Mouse (Mus musculus) heart, embryonic 11.5 days (tissue): Measurements from ENCODE around the gene Cnn1. TPM values are rescaled to one million over a fixed set of nuclear protein-coding genes. Genes with fewer than 3 reads are reported as not detected.
"Not testable (repeated sequence)": the region's sequence is repeated elsewhere in the genome, so short reads cannot be mapped to it uniquely, and the experiment has no call there.

Source experiments
- ATAC-seq: fragments of 200-750 bp; cut with Nextera tagmentation; replicated peaks from 2 replicates; pipeline ENCODE4 v1.8.0; 2017; ENCODE audit warnings: moderate library complexity; ENCODE audit not compliant: insufficient number of reproducible peaks, low FRiP score, low TSS enrichment
- H3K27ac ChIP-seq: fragments of 300-500 bp; sonication (generic); 2 replicates; pipeline ENCODE4 v1.5.1; 2014; ENCODE audit warnings: mild to moderate bottlenecking, low read depth, low read length
- H3K27me3 ChIP-seq: fragments of 300-500 bp; sonication (generic); 2 replicates; pipeline ENCODE4 v1.6.1; 2014; ENCODE audit warnings: mild to moderate bottlenecking, low read length, mixed read lengths; ENCODE audit not compliant: control insufficient read depth, insufficient read depth
- H3K36me3 ChIP-seq: fragments of 300-500 bp; sonication (generic); 2 replicates; pipeline ENCODE4 v1.6.1; 2014; ENCODE audit warnings: mild to moderate bottlenecking, low read length, moderate library complexity, mixed read lengths; ENCODE audit not compliant: control insufficient read depth, insufficient read depth
- H3K4me1 ChIP-seq: fragments of 300-500 bp; sonication (generic); 2 replicates; pipeline ENCODE4 v1.6.1; 2014; ENCODE audit warnings: low read length; ENCODE audit not compliant: control insufficient read depth, insufficient read depth
- H3K4me2 ChIP-seq: fragments of 300-500 bp; sonication (generic); 2 replicates; pipeline ENCODE4 v1.6.1; 2014; ENCODE audit warnings: mild to moderate bottlenecking, moderate library complexity
- H3K4me3 ChIP-seq: fragments of 300-500 bp; sonication (generic); 2 replicates; pipeline ENCODE4 v1.5.1; 2014; ENCODE audit warnings: low read depth, low read length
- H3K9ac ChIP-seq: fragments of 300-500 bp; sonication (generic); 2 replicates; pipeline ENCODE4 v1.6.1; 2014; ENCODE audit warnings: mild to moderate bottlenecking, low read depth, low read length, moderate library complexity
- H3K9me3 ChIP-seq: fragments of 300-500 bp; sonication (generic); replicated peaks from 2 replicates; pipeline ENCODE4 v1.6.1; 2016; ENCODE audit warnings: low read length; ENCODE audit not compliant: control insufficient read depth
- WGBS: fragments of 180-500 bp; shearing (Covaris S2); extraction: QIAGEN DNeasy Blood & Tissue Kit; methylation state at CpG from one replicate; pipeline ENCODE4 v1.1.7; 2014; ENCODE audit not compliant: insufficient replicate concordance; 5-methylcytosine and 5-hydroxymethylcytosine counted together
- polyA plus RNA-seq: library from polyadenylated mRNA; unstranded; fragments of >200 nt; fragmentation: Nextera tagmentation; extraction: Ambion mirVana; gene quantifications from 2 replicates; pipeline ENCODE4 v1.2.1, GENCODE M21; 2014

The Cnn1 gene
- polyA plus RNA-seq, 1 experiment from 2014 or later, result 388 TPM

DNA sequence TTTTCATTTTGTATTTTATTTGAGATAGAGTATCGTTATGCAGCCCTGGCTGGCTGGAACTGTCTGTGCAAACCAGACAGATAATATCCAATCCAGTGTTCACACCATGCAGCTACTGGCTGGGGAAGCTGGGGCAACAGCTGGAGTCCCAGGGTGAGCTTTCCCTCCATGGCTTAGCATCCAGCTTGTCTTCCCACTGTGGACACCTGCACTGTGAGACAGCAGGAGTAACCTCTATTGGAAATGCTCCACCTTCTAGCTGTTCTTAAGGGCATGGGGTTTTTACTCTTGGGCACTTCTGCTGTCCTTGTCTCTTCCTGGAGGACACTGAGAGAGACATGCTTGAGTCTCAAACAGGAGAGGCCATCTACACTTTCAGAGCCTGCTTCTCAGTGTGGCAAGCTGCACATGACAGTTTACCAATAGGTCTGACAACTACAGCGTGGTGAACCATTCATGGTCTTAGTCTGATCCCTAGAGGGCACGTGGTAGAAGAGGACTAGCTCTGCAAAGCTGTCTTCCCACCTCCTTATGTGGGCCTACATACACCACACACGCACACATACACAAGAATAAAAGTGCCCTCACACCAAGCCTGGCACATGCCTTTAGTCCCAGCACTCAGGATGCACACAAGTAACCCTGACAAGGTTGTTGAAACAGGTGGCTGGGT lies 29.0 kb upstream of the Cnn1 start:
- Histone ChIP-seq H3K9ac (0 out of 2 replicates have a peak overlapping the region, but pooled peaks have one; percentile 24), H3K4me3 (peak overlapping the region; percentile 71), H3K4me2 (peak overlapping the region; percentile 67), H3K27me3 (no peaks in the 10 kb centered on the region), H3K27ac (no peak overlapping the region; the same call in 1 of the 2 replicates), H3K36me3 (peaks cover 17% of the 10 kb centered on the region), H3K4me1 (0 out of 2 replicates have a peak, but pooled peaks cover 5% of the 10 kb centered on the region), H3K9me3 (no peaks in the 10 kb centered on the region)
- WGBS, result 68% methylated on average over 4 of the region's 4 CpGs
- ATAC-seq, result no peak

DNA sequence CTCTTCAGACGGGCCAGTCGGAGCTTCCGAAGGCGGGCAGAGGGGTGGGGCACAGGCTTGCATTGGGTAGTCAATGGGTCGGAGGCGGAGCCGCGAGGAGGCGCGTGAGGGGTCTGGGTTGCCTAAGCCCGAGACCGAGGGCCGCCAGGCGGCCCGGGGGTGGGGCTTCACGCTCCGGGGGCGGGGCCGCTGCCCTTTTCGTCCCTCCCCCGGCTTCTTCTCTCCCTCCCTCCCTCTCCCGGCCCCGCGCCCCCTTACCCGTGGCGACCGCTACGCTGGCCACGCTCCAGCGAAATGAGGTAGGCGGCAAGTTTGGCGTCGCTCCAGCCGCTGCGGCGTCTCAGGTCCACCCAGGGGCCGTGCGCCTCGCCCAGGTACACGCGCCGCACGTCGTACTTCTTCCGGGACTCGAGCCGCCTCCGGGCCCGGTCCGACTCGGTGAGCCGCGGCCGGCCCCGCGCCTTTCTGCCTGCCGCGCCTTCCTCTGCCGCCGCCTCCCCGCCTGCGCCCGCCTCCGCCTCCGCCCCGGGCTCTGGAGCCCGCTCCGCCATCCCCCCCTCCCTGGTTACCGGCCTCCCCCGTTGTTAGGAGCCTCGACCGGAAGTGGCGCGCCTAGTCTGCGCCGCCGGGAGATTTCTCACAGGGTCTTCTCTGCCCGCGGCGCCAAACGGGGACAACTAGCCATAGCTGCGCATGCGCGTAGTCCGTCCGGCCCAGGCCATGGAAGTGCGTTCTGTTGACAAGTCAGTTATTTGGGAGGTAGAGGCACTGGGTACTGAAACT lies 28.0 kb upstream of the Cnn1 start, which contains the start of the genes Gm49318 and Zfp653:
Gene Gm49318, minus strand, starts transcription at position 469 of the 783 bp plus-strand sequence.
Gene Zfp653, minus strand, starts transcription at position 586 of the 783 bp plus-strand sequence.
- ATAC-seq, result peak; percentile 94
- WGBS, result under 1% methylated on average over 67 of the region's 87 CpGs
- H3K27me3 ChIP-seq, result no peaks in the 10 kb centered on the region
- peak within 1 kb of the TSS; percentile 71 for H3K4me3 ChIP-seq
- H3K36me3 ChIP-seq, result peaks cover 8% of the 10 kb centered on the region
- H3K4me1 ChIP-seq, result 0 out of 2 replicates have a peak, but pooled peaks cover 5% of the 10 kb centered on the region
- no peaks in the 10 kb centered on the region for H3K9me3 ChIP-seq
- H3K9ac ChIP-seq, result peak within 1 kb of the TSS; percentile 93
- H3K27ac ChIP-seq, result peak within 1 kb of the TSS; percentile 98
- H3K4me2 ChIP-seq, result peak within 1 kb of the TSS; percentile 67

DNA sequence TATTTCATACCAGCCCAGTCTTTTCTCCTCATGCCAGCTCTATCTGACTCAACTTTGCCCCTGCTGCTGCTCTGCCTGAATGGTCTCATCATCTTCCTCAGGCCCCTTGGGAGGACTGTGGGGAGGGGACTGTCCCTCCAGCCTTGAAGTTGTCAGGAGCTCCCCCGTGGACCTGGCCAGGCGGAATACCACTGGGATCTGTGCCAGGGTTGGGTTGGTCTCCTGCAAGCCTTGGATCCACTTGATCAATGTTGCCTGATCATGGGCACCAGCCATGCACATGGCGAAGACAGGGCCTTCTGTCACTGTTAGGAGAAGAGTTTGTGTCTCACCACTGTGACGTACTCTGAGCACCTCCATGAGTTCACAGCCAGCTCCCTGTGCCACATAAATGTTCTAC lies 26.7 kb upstream of the Cnn1 start:
- no peak overlapping the region for H3K9ac ChIP-seq
- H3K27ac ChIP-seq, result no peak overlapping the region
- 0 out of 2 replicates have a peak, but pooled peaks cover 5% of the 10 kb centered on the region for H3K4me1 ChIP-seq
- no peak overlapping the region for H3K4me3 ChIP-seq
- no peaks in the 10 kb centered on the region for H3K27me3 ChIP-seq
- no peak overlapping the region for H3K4me2 ChIP-seq
- no peak for ATAC-seq
- H3K36me3 ChIP-seq, result peaks cover 7% of the 10 kb centered on the region; the same call in 1 of the 2 replicates
- 85% methylated on average over 4 of the region's 4 CpGs for WGBS
- no peaks in the 10 kb centered on the region for H3K9me3 ChIP-seq

DNA sequence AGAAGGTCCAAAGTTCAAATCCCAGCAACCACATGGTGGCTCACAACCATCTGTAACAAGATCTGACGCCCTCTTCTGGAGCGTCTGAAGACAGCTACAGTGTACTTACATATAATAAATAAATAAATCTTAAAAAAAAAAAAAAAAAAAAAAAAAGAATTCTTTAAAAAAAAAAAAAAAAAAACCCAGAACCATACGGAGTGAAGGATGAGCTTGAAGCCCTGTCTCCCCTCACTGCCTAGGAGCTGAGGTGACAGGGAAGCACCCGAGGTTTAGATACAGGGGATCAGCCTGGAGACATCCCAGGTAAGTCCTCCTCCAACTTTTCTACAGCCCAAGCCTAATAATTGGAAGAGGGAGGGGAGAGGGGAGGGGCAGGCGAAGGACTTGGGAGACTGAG lies 23.2 kb upstream of the Cnn1 start:
- H3K4me3 ChIP-seq, H3K36me3 ChIP-seq, H3K27ac ChIP-seq, H3K9ac ChIP-seq, H3K9me3 ChIP-seq, H3K4me2 ChIP-seq, ATAC-seq, H3K4me1 ChIP-seq, H3K27me3 ChIP-seq: not testable (repeated sequence)
- whole genome bisulfite sequencing, result 81% methylated on average over 5 of the region's 5 CpGs

DNA sequence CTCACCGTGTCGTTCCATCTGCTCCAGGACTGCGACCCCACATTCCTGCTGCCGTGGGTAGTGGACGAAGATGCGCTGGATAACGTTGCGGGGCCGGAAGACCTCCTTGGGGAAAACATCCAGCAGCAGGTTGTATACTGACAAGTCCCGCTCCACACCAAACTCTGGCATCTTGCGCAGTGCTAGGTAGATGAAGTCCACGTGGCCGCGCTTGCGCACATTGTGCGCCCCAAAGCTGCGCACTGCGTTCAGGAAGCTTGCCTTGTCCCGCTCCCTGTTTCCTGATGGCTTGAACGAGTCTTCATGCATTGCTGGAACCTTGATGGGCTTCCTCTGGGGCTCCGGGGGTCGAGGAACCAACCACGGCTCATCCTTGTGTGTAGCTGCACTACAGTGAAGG lies 22.8 kb upstream of the Cnn1 start:
- peaks cover 9% of the 10 kb centered on the region; the same call in 1 of the 2 replicates for H3K36me3 ChIP-seq

DNA sequence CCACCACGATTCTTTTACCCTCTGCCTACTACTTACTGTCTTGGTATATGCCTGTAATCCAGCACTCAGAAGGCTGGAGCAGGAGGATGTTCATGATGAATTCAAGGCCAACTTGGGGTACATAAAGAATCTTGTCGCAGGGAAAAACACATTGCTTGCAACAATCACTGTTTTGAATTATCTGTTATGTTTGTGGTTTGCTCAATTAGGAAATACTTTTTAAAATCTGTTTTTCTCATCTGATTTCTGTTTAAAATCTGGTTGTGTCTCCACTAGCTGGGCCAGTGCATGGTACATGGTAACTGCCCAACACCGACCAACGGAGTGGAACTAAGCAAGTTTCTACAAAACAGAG lies 14.4 kb upstream of the Cnn1 start:
- 34% methylated on average over 4 of the region's 4 CpGs for WGBS
- H3K4me1 ChIP-seq, result peaks cover 4% of the 10 kb centered on the region; the same call in 1 of the 2 replicates
- peak; percentile 46; the same call in 1 of the 2 replicates for ATAC-seq
- no peak overlapping the region for H3K27ac ChIP-seq
- no peaks in the 10 kb centered on the region for H3K9me3 ChIP-seq
- H3K36me3 ChIP-seq, result peaks cover 5% of the 10 kb centered on the region; the same call in 1 of the 2 replicates
- peak overlapping the region; percentile 84 for H3K9ac ChIP-seq
- H3K4me2 ChIP-seq, result peak overlapping the region; percentile 85
- no peaks in the 10 kb centered on the region for H3K27me3 ChIP-seq
- H3K4me3 ChIP-seq, result peak overlapping the region; percentile 86

More for the DNA sequence above, 22.8 kb upstream of the Cnn1 start:
- ATAC-seq, result no peak
- Histone ChIP-seq H3K4me3 (no peak overlapping the region), H3K4me1 (no peaks in the 10 kb centered on the region), H3K9ac (no peak overlapping the region), H3K27me3 (no peaks in the 10 kb centered on the region), H3K4me2 (no peak overlapping the region), H3K27ac (no peak overlapping the region), H3K9me3 (no peaks in the 10 kb centered on the region)
- 92% methylated on average over 23 of the region's 23 CpGs for WGBS

DNA sequence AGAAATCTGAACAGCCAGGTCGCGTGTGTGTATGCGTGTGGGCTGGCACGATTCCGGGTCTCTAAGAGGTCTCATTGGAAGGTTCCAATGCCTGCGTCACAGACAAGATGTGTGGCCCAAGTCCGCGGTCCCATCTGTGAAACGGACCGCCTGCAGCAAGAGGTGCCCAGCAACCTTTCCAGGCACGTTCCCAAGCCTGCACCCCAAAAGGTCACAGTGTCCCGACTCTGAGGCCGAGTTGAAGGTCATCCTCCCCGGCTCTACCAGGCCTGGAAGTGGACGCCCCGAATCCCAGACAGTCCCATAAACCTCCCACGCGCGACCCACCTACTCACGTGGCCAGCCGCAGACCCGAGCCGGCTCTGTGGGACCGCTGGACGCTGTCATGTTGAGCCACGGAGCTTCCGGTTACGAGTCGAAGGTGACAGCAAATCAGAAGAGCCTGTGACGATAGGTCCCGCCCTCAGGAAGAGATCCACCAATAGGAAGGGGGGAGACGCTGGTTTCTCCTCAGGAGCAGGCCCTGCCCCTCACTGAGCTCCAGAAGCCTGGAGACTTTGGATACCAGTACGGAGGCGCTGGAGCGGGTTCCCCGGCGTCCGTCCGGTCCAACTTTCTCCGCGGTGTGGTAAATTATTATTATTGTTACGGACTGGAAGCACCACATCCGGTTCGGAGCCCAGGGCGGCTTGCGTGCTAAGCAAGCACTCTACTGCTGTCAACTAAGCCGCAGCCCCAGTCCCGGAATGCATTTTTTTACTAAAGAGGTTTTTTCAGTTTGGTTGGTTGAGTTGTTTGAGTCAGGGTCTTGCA lies 13.8 kb upstream of the Cnn1 start, which contains the start of gene Ecsit:
Gene Ecsit, minus strand, starts transcription at position 417 of the 813 bp plus-strand sequence.
- WGBS, result 1% methylated on average over 48 of the region's 48 CpGs
- Histone ChIP-seq H3K4me3 (peak within 1 kb of the TSS; percentile 86), H3K9ac (peak within 1 kb of the TSS; percentile 84), H3K4me1 (peaks cover 4% of the 10 kb centered on the region; the same call in 1 of the 2 replicates), H3K4me2 (peak within 1 kb of the TSS; percentile 85), H3K27ac (peak within 1 kb of the TSS; percentile 80), H3K27me3 (no peaks in the 10 kb centered on the region), H3K36me3 (peaks cover 5% of the 10 kb centered on the region; the same call in 1 of the 2 replicates), H3K9me3 (no peaks in the 10 kb centered on the region)
- ATAC-seq, result peak; percentile 97

DNA sequence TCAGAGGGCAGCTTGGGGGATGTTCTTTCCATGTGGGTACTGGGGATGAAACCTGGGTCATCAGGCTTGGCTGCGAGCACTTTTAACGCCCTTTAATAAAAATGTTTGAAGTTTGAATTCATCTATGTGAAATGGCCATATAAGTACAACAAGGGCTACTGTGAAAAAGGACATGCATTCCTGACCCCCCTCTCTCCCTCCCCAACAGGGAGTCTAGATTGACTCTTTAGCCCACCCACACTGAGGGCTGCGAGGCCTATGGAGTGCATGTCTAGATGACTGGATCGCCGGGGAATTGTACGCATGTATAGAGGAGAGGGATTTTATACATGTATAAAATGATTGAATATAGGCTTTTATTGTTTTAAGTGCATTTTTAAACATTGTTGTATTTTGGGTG lies 13.0 kb upstream of the Cnn1 start:
- Histone ChIP-seq H3K27me3 (no peaks in the 10 kb centered on the region), H3K27ac (peak overlapping the region; percentile 80; the same call in 1 of the 2 replicates), H3K9ac (peak overlapping the region; percentile 83), H3K4me1 (peaks cover 4% of the 10 kb centered on the region; the same call in 1 of the 2 replicates), H3K4me3 (peak overlapping the region; percentile 86), H3K36me3 (0 out of 2 replicates have a peak, but pooled peaks cover 3% of the 10 kb centered on the region), H3K9me3 (no peaks in the 10 kb centered on the region), H3K4me2 (peak overlapping the region; percentile 85)
- no peak for ATAC-seq
- WGBS, result 79% methylated on average over 6 of the region's 6 CpGs
